Mouse (Mus musculus) layer of hippocampus, adult 11-12 months (tissue): ENCODE measurements at regions not wholly inside any gene's neighbourhood (a gene's known extent, or its start where the extent isn't known, plus 50 kb on each side); places are given as distances from the start of the nearest gene placed in this dataset.
A peak's percentile ranks its signal among the peaks of the same experiment; 100 is the strongest.

Experiments used
- DNase-seq: peaks from one replicate; pipeline ENCODE4 v3.0.0; 2022; ENCODE audit warnings: low spot score

DNA sequence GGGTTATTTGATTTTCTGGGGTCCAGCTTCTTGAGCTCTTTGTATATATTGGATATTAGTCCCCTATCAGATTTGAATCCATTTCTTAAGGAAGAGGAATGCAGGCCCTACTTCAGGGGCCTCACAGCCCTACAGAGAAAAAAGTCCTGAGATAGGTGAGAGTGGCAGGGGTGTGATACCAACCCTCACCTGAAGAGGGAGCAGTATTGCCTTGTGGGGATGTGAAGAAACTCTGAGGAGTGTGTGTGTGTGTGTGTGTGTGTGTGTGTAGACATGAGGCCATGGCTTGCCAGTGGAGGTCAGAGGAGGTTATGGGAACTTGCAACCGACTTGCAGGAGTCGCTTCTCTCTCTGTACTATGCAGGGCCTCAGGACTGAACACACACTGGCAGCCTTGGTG lies 141.2 kb downstream of the Tex29 start:
- no peak for DNase-seq

DNA sequence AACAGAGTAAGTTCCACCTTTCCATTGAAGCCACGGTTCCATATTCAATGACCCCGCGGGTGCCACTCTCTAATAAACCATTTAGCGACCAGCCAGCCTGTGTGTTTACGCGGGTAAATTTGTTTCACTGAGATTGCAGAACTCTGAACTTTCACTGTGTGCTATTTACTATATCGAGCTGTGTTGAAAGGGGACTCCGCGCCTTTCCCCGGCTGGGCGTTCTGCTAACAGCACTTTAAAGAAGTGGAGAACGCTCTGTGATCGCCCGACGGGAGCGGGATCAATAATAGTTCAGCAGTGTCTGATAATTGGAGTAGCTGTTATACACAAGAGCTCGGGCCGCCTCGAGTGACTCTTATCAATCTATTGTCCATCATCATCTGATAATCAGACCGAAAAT lies 149.8 kb downstream of the Tex29 start:
- DNase-seq = no peak

DNA sequence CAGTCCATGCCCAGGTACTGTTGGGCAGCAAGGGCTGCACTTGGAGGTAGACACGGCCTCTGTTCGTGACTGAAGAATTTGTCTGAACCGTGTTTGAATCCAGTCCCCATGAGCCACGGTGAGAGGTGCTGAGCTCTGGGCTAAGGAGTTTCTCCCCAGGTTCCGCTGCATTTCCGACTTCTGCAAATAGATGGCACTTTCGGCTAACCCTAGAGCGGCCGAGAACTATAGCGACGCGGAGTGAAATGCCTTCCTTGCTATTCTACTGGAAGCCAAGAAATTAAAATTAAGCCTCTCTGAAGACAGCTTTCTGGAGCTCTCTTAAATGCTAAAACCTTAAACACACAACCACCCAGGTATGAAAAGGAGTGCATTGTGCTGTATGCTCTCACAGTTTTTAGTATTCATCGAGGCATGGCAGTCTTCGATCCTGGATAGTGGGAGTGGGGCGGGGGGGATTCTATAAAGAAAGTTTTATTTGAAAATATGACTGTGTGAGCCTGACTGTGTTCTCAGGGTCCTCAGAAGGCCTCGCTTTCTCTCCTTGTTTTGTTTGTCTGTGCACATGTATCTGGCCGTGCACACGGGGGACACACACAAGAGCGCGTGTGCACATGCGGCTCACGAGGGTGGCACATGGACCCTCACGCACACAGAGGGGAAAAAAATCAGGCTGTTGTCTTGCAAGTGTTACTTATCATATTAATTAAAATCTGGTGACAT lies 159.6 kb downstream of the Tex29 start:
- DNase-seq = peak; percentile 70

DNA sequence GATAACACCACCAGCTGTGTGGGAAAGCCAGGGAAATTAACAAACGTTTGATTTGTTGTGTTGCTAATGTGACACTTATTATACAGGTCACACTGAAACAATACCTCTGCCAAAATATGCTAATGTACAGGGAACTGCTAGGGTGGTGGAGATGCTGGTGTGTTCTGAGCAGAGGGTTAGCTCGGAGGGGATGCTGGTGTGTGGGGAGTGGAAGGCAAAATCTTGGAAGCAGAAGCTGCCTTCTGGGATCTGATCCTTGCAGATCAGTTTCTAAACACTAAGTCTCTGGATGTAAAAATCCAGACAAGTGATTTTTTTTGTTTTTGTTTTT lies 160.2 kb downstream of the Tex29 start:
- DNase-seq = no peak

DNA sequence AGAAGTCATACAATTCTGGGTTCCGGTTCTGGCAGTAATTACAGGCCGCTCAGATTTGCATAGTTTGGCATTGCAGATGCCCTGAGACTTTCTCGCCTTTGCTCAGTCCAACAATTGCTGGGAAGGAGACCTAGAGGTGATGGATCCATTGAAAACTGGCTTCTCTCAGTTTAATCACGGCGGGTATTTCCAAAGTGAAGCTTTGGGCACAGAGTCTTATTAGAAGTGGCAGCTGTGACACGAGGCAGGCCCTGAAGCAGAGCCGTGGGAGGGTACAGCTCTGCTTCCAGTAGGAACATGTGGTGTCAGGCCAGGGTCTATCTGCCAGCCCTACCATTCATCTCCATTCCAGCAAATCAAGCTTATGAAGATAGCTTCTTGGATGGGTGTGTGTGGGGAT lies 164.0 kb downstream of the Tex29 start:
- no peak for DNase-seq

DNA sequence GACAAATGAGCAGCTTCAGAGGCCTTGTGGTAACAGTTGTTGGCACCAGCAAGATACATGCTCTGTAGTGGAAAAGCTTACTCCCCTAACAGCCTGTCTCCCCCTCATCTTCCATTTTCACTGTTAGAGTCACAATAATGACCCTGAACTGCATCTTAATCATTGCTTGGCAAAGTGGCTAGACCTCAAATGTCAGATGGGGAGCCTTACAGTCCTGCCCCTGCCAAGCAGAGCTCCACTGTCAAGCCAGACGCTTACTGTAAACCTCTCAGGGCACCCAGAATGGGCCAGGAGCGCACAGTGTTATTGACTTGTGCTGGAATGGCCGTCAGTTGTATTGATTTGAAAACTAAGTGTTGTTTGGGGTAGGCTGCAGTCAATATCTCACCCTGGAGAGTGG lies 172.5 kb downstream of the Tex29 start:
- DNase-seq = no peak

DNA sequence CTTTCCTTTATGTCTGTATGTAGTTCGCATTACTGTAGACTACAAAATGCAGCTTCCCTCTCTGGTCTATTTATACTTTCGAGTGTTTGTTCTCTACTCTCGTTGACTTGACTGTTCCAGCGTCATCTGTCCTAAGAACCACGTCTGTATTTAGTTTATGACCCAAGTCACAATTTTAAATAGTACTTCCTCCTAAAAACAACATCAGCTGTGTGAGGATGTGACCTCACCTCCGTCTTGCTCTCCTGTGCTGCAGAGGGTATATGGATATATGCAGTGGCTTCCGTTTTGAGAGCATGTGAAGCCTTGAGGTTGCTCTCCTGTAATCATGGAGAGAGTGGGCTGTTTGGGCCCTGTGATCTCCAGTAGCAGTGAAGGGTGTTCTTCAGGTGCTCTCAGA lies 177.5 kb downstream of the Tex29 start:
- DNase-seq = no peak

DNA sequence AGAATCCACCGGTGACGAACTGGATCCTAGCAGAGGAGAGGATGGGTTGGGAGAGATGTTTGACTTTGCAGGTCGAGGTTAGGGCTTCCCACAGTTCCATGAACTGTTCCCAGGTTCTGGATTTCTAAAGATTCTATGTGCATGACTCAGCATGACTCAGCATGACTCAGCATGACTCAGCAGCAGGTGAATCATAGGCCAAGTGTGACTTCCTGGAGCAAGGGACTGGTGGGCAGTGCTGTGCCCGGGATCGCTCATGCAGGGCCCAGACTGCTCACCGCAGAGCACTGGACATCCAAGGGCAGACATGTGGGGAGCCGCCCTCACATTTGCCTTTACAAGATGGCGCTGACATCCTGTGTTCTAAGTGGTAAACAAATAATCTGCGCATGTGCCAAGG lies 179.0 kb downstream of the Tex29 start:
- DNase-seq = no peak

DNA sequence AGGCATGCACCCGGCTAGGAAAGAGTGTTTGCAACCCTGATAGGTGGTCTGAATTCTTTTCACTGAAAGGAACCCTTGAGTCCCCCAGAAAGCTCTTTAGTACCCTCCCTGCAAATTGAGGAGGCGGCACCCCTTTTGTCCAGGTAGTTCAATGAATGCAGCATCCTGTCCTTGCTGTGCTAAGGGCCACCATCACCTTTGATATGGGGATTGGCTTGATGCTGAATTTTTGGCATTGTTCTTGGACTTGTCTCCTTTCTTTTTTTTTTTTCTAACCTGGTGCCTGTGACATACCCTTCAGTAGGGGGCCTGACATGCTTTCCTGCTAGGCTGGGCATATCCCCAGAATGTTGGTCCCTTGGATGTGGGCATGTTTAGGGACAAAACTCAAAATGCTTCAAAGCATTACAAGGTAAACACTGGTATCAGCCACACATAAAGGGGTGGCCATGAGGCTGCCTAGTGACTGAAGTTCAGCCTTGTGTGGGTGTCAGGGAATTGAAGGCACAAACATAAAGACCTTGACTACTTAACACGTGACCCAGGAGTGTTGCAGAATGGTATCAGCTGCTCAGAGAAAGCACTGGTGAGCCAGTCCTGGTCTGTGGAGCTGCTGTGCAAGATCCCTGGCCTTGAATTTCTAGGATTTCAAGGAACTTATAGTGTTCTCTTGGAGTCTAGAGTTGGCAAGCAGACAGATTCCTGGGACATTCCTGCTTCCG lies 183.6 kb downstream of the Tex29 start:
- no peak for DNase-seq

DNA sequence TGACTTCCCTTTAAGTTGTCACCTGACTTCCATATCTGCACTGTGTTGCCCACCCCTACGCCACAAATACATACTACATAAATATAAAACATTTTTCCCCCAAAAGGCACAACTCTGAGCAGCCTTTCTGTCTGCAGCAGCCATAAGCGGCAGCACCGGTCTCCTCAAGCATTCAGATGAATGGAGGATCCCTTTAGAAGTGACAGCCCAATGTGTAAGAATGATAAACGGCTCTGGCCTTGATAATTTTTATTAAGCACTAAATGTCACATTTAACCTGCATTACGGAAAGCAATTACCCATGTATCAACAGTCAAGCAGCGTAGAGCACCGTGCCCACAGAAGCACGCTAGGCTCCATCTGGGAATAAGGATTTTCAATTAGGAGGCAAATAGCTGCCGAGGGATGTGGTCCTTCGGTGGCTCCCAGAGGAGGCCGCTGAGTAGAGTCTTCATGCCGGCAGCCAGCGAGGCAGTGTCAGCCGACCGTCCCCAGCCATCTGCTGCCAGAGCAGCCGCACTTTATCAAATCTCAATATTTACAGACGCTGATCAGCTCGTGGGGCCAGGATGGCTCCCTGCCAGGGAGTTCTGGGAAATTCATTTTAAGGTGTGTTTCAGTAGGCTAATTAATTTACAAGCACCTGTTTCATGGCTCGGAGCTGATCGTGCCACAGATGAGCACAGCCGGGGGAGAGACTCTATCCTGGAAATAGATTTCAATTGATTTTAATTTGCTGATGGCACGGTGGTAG lies 190.3 kb downstream of the Tex29 start:
- DNase-seq = peak; percentile 14

DNA sequence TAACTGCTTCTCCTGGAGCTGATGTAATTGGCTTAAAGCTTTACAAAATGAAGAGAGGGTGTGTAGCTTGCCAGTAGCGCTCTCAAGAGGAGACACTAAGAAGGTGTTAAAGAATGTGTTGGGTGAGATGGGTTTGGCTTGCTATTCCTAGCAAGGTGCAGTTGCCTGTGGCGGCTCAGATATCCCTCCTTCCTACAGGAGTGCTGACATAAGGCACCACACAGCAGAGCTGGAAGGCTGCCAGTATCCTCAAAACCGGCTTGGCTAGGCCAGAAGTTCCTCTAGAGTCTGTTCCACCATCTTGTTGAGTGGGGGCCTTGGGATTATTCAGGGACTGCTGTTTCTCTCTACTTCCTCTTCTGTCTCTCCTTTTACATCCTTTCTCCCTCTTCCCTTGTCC lies 191.5 kb downstream of the Tex29 start:
- peak; percentile 11 for DNase-seq

DNA sequence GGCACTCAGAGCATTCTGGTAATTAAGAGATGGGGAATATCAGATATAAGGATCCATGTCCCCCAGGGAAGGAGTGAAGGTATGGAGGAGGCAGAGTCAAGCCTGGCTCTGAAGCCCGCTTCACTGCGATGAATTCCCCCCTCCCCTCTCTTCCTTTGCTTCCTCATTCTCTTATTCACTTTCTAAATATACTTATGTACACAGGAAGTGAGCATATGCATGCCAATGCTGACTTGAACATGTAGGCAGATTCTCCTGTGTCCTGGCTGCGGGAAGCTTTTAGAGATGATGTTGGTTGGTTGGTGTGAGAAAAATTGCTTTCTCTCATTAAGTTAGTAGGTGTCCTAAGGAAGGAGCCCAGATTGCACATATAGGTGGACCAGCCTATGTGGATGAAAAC lies 192.1 kb downstream of the Tex29 start:
- DNase-seq = no peak

DNA sequence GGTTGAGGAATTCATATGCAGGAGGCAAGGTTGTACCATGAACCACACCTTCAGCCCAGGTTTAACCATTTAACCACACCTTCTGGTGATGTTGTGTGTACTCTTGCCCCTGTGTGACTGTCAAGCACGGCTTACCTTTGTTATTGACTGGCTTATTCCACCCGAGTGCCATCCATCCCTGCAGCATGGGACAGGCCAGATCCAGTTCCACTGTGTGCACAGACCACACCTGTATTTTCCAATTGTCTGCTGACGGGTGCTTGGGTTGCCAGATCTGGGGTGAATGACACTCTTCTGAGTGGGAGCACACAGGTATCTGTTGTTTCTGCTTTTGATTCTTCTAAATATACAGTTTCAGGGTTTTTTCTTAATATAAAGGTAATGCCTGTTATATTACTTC lies 196.1 kb downstream of the Tex29 start:
- no peak for DNase-seq

DNA sequence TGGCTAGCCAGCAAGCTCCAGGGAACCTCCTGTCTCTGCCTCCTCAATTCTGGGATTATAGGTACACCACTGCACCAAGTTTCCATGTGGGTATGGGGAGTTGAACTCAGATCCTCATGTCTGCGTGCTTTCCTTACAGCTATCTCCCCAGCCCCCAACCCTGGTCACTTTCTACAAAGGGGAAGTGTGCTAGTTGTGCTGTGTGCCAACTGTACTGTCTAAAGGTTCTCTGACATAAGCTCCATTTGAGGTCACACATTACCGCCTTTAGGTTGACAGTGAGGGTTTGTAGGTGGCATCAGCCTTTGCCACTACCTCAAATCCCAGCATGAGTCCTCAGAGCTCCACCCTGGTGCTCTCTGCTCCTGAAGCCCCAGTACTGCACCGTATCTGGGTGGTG lies 200.7 kb downstream of the Tex29 start:
- no peak for DNase-seq

DNA sequence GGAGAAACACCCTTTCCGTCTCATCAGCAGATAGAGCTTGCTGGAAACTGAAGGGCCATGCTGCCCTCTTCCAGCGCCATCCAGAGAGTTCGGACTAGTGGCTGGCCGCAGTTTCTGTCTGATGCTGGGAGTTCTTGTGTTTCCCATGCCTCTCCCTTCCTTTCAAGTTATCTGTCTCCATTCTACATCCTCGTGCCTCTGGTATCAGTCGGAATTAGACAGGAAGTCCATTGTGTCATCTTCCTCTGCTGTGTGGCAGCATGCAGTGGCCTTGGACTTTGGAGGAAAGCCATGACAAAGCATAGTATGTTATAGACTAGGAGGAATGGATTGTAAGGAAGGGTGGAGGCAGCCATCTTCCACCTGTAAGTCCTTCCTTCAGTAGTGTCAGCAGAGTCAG lies 201.4 kb downstream of the Tex29 start:
- no peak for DNase-seq

DNA sequence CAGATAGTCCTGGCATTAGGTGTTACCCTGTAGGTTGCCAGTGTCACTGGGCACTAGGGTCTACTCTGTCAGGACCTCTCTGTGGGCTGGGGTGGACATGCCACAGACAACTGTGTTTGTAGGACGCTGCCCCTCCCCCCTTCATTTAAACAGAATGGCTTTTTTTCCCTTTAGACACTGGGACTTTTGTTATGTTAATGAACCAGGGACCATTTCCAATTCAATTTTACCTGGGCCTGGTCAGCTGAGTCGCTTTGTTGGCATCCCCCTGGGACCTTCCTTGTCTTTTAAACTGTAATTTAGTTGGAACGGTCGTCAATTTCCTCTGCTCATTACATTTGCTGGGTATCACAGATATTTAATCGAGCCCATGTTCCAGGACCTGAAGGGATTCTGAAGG lies 210.6 kb downstream of the Tex29 start:
- no peak for DNase-seq

DNA sequence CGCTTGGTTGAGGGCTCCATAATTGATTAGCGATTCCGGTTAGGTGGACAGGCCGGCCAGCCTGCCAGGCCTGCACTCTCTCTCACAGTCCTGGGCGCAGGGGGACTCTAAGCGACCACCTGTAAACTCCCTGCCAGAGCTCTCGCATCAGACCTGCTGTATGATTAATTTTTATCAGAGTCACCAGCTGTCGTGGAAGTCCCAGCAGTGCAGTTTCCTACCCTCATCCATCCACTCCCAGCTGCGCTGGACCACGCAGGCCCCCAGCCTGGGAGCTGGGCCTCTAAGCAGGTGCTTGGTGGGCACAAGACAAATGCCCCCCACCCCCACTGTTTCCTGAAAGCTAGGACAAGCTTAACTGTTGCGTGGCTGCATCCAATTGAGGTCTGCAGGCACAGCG lies 211.1 kb downstream of the Tex29 start:
- no peak for DNase-seq

DNA sequence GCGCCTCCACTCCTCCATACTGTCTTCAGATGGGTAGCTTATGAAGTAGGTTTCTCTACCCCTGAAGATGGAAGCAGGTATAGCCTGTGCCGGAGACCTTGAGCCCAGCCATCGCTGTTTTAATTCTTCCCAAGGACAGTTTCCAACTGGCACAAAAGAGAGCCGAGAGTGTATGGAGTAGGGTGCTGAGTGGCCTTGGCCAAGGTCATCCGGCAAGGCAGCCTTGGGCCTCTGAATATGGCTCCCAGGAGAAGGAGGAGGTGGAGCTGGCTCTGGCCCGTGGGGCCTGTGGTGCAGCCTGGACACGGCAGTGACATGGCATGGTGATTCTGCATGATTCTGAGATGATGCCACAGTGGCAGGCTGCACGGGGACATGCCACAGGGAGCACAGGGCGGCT lies 215.7 kb downstream of the Tex29 start:
- no peak for DNase-seq

DNA sequence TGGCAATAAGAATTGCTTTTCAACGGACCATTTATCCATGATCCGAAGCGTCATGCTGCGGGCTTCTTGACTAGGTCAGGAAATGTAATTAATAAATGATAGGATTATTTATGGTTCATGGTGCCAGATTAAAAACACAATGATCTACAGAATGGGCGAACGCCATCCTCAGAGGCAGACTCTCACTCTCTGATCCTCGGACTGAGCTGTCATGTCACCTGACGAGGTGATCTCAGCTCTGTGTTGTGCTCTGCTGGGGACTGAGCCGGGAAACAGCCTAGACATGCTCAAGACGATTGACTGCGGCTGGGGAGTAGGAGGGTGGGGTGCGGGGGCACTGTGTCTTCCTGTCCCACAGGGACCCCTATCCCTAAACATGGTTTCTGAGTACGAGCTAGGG lies 217.4 kb upstream of the A230072I06Rik start:
- no peak for DNase-seq

DNA sequence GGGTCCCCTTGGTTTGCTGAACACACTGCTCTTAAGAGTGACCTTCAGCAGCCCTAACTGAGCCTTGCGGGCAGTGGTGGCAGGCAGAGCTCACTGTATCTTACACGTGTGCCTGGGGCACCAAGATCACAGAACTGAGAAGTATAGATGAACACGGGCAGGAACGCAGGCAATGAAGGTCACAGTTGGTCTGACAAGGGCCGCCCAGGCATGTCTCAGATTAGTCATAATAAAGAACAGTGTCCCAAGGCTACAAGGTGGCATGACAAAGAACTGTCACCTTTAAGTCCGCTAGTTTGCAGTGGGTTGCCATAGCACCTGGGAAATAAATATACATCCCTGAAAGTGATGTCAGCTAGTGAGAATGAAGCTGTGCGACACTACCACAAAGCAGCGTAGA lies 215.9 kb upstream of the A230072I06Rik start:
- DNase-seq = no peak

DNA sequence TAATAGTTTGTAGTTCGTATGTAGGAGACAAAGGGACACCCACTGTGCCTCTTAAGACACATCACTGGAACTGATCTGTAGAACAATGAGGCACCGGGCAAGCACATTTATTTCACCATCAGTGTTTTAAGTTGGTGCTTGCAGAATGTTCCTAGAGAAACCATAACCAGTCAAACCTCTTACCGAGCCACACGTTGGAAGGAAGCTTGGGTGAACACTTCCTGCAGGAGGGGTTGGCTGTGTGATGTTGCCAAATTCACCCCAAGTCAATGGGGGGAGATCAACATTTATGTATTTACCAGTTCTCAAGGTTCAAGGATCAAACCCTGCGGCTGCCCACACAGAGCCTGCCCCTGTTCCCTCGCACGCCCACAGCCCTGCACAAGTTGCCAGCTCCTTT lies 214.0 kb upstream of the A230072I06Rik start:
- no peak for DNase-seq

DNA sequence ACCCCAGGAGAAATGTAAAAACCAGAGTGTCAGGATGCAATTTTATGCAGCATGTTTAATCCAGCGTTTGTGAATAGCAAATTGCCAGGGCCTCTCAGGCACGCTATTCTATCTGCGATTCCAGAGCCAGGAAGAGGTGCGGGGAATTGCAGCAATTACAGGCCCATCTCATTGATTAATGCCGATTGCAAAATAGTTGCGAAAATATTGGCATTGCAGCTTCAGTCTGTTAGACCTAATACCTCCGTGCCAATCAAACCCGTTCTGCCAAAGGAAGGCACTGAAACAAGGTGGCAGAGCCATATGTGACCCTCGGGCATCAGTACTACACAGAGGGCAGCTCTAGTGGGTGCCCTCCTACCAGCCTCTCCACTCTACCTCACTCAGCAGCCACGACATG lies 212.2 kb upstream of the A230072I06Rik start:
- no peak for DNase-seq

DNA sequence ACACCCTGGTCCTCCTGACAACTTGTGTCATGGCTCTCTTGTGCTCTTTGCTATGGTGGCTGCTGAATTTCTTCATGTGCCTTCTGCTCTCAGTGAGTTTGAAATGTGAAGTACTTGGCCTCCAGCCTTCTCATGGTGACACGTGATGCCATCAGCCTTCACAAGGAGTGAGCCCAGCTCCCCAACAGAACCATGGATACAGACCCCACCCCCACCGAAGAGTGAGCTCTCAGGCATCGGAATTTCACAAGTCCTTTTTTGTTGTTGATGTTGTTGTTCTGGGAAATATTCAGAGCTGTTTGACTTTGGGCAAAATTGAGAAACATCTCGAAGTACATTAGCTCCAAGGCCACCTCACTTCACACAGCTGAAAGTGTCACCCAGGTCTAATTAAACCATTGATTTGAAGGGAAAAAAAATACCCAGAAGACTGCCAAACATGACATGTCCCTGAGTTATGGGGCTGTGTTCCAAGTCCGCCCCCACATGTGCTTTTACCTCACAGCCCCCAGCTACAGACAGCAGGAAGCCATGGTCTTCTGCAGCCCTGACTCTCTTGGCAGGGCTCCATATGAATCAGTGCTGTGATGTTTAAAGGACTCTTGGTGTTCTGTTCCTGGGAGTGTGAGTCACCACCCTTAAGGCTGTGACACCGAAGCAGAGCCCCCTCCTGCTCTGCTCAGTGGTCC lies 205.2 kb upstream of the A230072I06Rik start:
- DNase-seq = peak; percentile 64
